Mouse (Mus musculus) left cerebral cortex, adult 2 months (tissue): ENCODE data around the gene Gm28051. TPM values are rescaled to one million over a fixed set of nuclear protein-coding genes. Genes with fewer than 3 reads are reported as not detected.

Source experiments
- DNase-seq, 2 experiments: peaks; one replicate each; pipeline ENCODE4 v3.0.0; 2021 to 2022; ENCODE audit warnings: low spot score in 2 of 2, mixed read lengths in 1 of 2; ENCODE audit errors: extremely low spot score in 1 of 2
- H3K27ac ChIP-seq: fragments of 200-600 bp; 2 replicates; pipeline ENCODE4 v1.8.1; 2022
- H3K4me3 ChIP-seq: fragments of 200-600 bp; 2 replicates; pipeline ENCODE4 v1.8.1; 2022
- CTCF ChIP-seq: fragments of 200-600 bp; IDR thresholded peaks from 2 replicates; pipeline ENCODE4 v1.8.1; 2022; ENCODE audit warnings: antibody characterized with exemption, mild to moderate bottlenecking, moderate library complexity
- intact Hi-C: fragments of 180-260 bp; cut with DNase I; formaldehyde crosslinking; loops from one replicate; pipeline ENCODE4 v1.15.1; 2025
- long read RNA-seq, 2 experiments: library from polyadenylated mRNA; stranded (forward); transcript quantifications; one replicate each; pipeline ENCODE4 v2.0.0; 2021; ENCODE audit warnings: borderline mapping rate in 2 of 2
- total RNA-seq, 2 experiments: library from RNA; stranded (reverse); gene quantifications; 2 replicates each; pipeline ENCODE4 v1.2.3; 2021

Gene Gm28051
- not detected for total RNA-seq
- long read RNA-seq, experiment 1, partial matches to known transcripts = 0 of 1 reads
- long read RNA-seq, experiment 1, other reads (novel, unspliced or antisense) = 1 of 1 reads
- long read RNA-seq, experiment 2, partial matches to known transcripts = 0 of 1 reads
- long read RNA-seq, experiment 2, other reads (novel, unspliced or antisense) = 1 of 1 reads

DNA sequence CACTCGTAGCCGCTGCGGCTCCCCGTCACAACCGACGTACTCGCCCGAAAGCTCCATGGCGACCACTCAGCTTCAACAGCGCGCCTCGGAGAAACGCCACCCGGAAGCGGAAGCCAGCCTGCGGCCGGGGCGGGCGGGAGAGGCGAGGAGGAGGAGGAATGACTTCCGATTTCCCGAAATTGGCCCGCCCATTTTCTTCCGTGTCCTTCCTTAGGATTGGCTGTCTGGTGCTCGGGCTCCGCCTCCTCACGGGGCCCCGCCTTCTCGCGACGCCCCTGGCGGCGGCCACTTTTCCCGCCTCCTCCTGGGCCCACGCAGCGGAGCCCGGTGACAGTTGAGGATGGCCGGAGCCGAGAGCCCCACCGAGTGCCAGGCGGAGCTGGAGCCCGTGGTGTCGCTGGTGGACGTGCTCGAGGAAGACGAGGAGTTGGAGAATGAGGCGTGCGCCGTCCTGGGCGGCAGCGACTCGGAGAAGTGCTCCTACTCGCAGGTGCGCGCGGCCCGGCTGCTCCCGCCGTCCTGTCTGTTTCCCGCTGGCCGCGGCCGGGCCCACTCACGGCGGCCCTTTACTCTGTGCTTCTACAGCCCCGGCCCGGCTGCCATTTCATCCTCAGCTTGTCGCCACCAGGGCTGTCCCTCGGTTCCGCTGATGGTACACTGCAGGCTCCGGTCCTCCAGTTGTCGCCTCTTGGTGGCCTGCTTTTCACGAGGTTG lies at the start of gene Gm28051, which contains the start of the genes Gon7 and Ubr7:
Gm28051 (minus strand) TSS at position 77 of the 714 bp plus-strand sequence.
Gon7 (minus strand) TSS at position 115 of the 714 bp plus-strand sequence.
Ubr7 (plus strand) TSS at position 279 of the 714 bp plus-strand sequence.
- TF ChIP-seq CTCF = peak; percentile 53
- Histone ChIP-seq H3K4me3 (peak within 1 kb of the TSS; percentile 94), H3K27ac (peak within 1 kb of the TSS; percentile 87)
- DNase-seq = peak; percentile 95 to 96
- intact Hi-C loops = loop anchor here (10.0 kb wide), 1 partner anchor 307 kb away; no protein-coding TSS in a partner anchor

DNA sequence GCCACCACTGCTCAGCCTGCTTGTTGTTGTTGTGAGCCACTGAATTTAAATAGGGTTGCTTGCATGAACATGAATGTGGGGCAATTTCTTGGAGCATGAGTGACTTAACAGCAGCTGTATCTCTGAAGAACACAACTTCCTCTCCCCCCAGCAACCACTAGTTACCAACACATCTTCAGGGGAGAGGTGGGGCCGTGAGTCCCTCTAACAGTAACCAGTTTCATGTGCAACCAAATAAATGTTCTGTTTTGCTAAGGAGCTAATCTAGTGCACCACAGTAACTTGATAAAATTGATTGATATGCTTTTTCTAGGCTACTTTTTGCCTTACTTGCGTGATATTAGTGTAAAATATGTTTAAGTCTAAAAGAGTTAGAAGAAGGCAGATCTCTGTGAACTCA lies 42.0 kb upstream of the Gm28051 start:
- no peak for DNase-seq
- intact Hi-C loops = no loop called here
- TF ChIP-seq CTCF = no peak
- H3K4me3 ChIP-seq = no peak overlapping the region
- no peak overlapping the region for H3K27ac ChIP-seq

DNA sequence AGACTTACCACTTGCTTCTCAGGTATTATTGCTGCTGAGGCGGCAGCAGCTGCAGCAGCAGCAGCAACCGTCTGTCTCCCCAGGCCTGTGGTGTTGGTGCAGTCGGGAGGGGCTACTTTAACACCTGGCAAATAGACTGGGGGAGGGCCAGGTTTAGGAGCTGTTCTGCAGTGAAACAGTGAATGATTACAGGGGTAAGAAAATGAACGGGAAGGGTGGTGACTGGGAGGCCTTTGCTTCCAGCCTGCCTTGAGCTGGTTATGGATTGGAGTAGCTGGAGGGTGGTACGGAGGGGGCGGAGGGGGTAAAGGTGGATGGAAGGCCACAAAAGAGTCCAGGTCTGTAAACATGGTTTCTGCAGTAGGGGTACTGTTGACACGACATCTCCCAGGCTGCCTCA lies 30.4 kb upstream of the Gm28051 start:
- DNase-seq = no peak
- no peak for TF ChIP-seq CTCF
- intact Hi-C loops = no loop called here
- no peak overlapping the region for H3K27ac ChIP-seq
- H3K4me3 ChIP-seq = no peak overlapping the region

DNA sequence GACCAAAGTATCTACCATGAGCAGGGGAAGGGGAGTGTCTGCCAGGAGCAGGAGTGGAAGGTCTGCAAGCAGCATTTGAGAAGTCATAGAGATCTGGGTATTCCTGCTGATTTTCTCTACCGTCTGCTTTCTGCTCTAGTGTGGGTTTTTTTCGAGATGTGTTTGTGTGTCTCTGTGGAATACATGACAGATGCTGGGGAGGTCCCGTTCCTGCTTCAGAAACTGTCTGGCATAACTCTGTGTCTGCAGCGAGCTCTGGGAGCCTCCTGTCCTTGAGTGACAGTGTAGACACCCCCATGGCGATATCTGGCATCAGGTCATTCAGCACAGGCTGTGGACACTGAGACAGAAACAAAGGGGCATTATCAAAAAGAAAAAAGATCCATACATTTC lies 28.0 kb upstream of the Gm28051 start:
- intact Hi-C loops = no loop called here
- no peak for DNase-seq
- TF ChIP-seq CTCF = no peak
- no peak overlapping the region for H3K4me3 ChIP-seq
- H3K27ac ChIP-seq = no peak overlapping the region

DNA sequence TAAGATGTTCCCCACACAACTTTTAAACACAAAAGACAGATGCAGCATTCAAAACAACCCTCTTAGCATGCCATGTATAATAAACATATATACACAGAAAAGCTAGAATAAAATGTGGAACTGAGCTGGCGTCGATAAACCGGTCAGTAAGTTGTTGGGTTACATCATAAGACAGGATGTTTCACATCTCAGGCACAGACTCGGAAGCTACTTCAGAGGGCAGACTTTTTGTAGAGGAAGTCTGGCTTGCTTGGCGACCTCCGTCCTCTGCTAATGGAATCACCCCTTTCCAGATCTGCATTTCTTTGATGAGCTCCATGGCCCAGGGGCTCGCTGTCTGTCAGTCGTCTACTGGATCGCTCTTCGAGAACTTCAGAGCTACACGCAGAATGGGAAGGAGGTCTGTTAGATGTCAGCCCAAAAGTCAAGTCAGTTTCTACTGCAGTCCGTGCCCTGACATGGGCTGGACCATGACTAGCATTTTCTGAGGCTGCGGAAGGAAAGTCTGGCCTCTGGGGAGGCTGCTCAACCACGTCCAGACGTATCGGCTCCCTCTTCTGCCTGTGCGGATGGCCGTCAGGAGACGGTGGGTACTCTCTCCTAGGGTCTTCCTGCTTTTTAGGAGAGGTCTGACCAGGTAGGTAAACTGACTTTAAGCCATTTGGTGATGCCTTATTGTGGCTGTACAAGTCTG lies 27.5 kb upstream of the Gm28051 start:
- no peak for DNase-seq
- H3K4me3 ChIP-seq = no peak overlapping the region
- no peak overlapping the region for H3K27ac ChIP-seq
- intact Hi-C loops = no loop called here
- TF ChIP-seq CTCF = no peak

- Histone ChIP-seq H3K4me3 (no peak overlapping the region), H3K27ac (no peak overlapping the region)
- TF ChIP-seq CTCF = no peak
- no peak for DNase-seq
- intact Hi-C loops = no loop called here
These were observed 25.3 kb upstream of the Gm28051 start for GRCm38 (mm10) chr12:102782841-102783240.

- intact Hi-C loops = no loop called here
- Histone ChIP-seq H3K27ac (no peak overlapping the region), H3K4me3 (no peak overlapping the region)
- DNase-seq = no peak
- peak; percentile 10; the same call in 1 of the 2 replicates for TF ChIP-seq CTCF
These were observed 21.9 kb upstream of the Gm28051 start for GRCm38 (mm10) chr12:102779452-102779851.

- no peak for DNase-seq
- intact Hi-C loops = no loop called here
- TF ChIP-seq CTCF = no peak
- Histone ChIP-seq H3K4me3 (no peak overlapping the region), H3K27ac (no peak overlapping the region)
These were observed 20.6 kb upstream of the Gm28051 start for GRCm38 (mm10) chr12:102778151-102778550.

DNA sequence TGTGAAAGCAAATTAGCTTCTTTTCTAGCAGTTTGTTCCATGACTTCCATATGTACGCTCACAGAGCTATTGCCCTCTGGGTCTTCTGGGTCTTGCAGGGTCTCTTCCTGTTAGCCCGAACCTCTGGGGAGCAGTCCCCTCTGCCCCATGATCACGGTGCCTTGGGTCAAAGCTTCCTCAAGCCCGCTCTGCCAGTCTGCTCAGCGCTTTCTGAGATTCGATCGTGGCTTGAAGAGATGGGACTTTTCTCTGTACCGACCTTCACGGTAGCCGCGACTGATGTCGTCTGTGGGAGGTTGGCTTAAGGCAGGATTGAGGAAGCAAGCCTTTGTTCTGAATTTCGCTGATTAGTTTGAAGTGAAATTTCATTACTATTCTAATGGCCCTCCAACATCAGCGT lies 18.5 kb upstream of the Gm28051 start:
- no peak for DNase-seq
- intact Hi-C loops = no loop called here
- no peak overlapping the region for H3K27ac ChIP-seq
- H3K4me3 ChIP-seq = no peak overlapping the region
- no peak for TF ChIP-seq CTCF

DNA sequence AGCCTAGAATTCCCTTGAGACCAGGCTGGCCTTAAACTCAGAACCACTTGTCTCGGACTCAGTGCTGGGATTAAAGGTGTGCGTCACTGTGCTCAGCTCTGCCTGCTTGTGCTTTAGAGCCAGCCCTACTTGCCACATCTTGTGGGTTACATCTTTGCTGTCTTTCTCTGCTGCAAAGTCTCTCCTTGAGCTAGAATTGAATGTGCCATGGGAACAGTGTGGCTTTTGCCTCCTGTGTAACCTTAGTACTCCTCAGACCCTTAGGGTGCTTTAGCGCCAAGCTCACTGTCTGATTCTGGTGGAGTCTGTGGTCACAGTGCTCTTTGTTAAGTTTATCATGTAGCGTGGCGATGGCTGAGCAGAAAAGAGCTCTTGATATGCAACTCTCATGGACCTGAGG lies 15.1 kb upstream of the Gm28051 start:
- TF ChIP-seq CTCF = no peak
- DNase-seq = no peak
- Histone ChIP-seq H3K4me3 (no peak overlapping the region), H3K27ac (no peak overlapping the region)
- intact Hi-C loops = no loop called here

GRCm38 (mm10) chr12:102771601-102772000 lies 14.0 kb upstream of the Gm28051 start:
- H3K27ac ChIP-seq = no peak overlapping the region
- intact Hi-C loops = no loop called here
- no peak overlapping the region for H3K4me3 ChIP-seq
- no peak for DNase-seq
- no peak for TF ChIP-seq CTCF

DNA sequence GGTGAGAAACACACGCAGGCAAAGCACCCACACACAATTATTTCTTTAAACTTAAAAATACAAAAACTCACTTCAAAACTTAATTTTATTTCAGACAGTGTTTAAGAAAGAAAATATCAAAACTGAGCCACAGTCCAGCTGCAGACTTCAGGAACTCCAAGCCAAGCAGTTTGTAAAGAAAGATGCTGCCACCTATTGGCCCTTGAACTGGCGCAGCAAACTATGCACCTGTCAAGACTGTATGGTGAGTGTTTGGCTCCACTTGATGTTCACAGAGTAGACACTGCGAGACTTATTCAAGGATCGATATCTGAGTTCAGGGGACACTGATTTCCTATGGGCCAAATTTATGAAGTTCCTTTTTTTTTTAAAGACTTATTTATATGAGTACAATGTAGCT lies 11.4 kb upstream of the Gm28051 start:
- Histone ChIP-seq H3K4me3 (no peak overlapping the region), H3K27ac (no peak overlapping the region)
- no peak for DNase-seq
- peak; percentile 23 for TF ChIP-seq CTCF
- intact Hi-C loops = no loop called here
